Mouse (Mus musculus): Measurements from ENCODE around the gene Gm49369.

GRCm38 (mm10) chr7:142340269-142340970 is 42.0 kb downstream of the Gm49369 start:
- TF ChIP-seq CTCF (IDR thresholded peaks at IDR 0.05; ENCODE audit: low read depth) (peak; percentile 55), EP300 (optimal IDR thresholded peaks at IDR 0.05) (no peak)
